ENCODE assay signal across 12 mouse cellular contexts in genomic region chr19:56484630-56485375, GRCm38 (mm10). TPM values are rescaled to one million over a fixed set of nuclear protein-coding genes. Genes with fewer than 3 reads are reported as not detected.
DNase-seq lines count a peak whose midpoint lies in the region; ATAC-seq and TF ChIP-seq lines count a peak whose summit lies in the region.
"Had no signal": no experiment of that assay in that cellular context is flagged by ENCODE, and none has a peak within 500 bp of the region (broad histone marks: within the 10 kb centered on the region; RNA-seq: fewer than 3 reads in every experiment).

No protein-coding gene starts in this region.

- peak; percentile 49 to 51 for DNase-seq in cerebellum, postnatal 10 days
- no peak for DNase-seq in cerebellum, postnatal 36 days
- peak; percentile 71 for DNase-seq in hindbrain, postnatal 0 days (ENCODE audit: low spot score)
- DNase-seq in hindbrain, embryonic 14.5 days (ENCODE audit: low spot score): no peak
- DNase-seq in lung, postnatal 0 days (ENCODE audit: low spot score): no peak
- no peak for DNase-seq in lung, postnatal 36 days
- no peak for DNase-seq in stomach, postnatal 0 days (ENCODE audit: low spot score)
- DNase-seq in embryonic facial prominence, embryonic 10.5 days (ENCODE audit: low spot score): no peak
- DNase-seq: cerebellum, postnatal 14 days had no signal

- no peak for TF ChIP-seq EP300 in lung, postnatal 0 days (IDR thresholded peaks at IDR 0.05)
- TF ChIP-seq EP300 in stomach, postnatal 0 days (optimal IDR thresholded peaks at IDR 0.05): no peak

- H3K36me3 ChIP-seq in hindbrain, postnatal 0 days (ENCODE audit: insufficient read depth, low read length): no peaks in the 10 kb centered on the region
- H3K36me3 ChIP-seq in hindbrain, embryonic 14.5 days (replicated peaks; ENCODE audit: control insufficient read depth, insufficient read depth): no peaks in the 10 kb centered on the region
- H3K36me3 ChIP-seq in lung, postnatal 0 days (ENCODE audit: insufficient read depth, low read length): no peaks in the 10 kb centered on the region
- H3K36me3 ChIP-seq in stomach, postnatal 0 days (ENCODE audit: control insufficient read depth, insufficient read depth, low read length): no peaks in the 10 kb centered on the region
- H3K36me3 ChIP-seq in embryonic facial prominence, embryonic 10.5 days (replicated peaks): no peaks in the 10 kb centered on the region
- H3K36me3 ChIP-seq: limb, embryonic 10.5 days had no signal

- peak overlapping the region; percentile 31; the same call in 1 of the 2 replicates for H3K4me2 ChIP-seq in hindbrain, postnatal 0 days (ENCODE audit: low read depth, low read length)
- H3K4me2 ChIP-seq in hindbrain, embryonic 14.5 days (replicated peaks): no peak overlapping the region
- H3K4me2 ChIP-seq in lung, postnatal 0 days (replicated peaks; ENCODE audit: low read depth, low read length): 0 out of 2 replicates have a peak overlapping the region, but pooled peaks have one; percentile 14
- H3K4me2 ChIP-seq in stomach, postnatal 0 days (replicated peaks; ENCODE audit: low read depth): no peak overlapping the region
- H3K4me2 ChIP-seq: heart, embryonic 11.5 days had no signal

- ATAC-seq in hindbrain, postnatal 0 days: peak; percentile 89
- no peak for ATAC-seq in hindbrain, embryonic 14.5 days (ENCODE audit: low FRiP score)
- ATAC-seq in lung, postnatal 0 days: no peak
- ATAC-seq in stomach, postnatal 0 days (ENCODE audit: low FRiP score, low TSS enrichment): no peak

- H3K27ac ChIP-seq in hindbrain, postnatal 0 days: peak overlapping the region; percentile 43
- H3K27ac ChIP-seq in hindbrain, embryonic 14.5 days: no peak overlapping the region
- no peak overlapping the region for H3K27ac ChIP-seq in lung, postnatal 0 days (ENCODE audit: low read length)
- H3K27ac ChIP-seq in stomach, postnatal 0 days (replicated peaks): 0 out of 2 replicates have a peak overlapping the region, but pooled peaks have one; percentile 49
- H3K27ac ChIP-seq in embryonic facial prominence, embryonic 10.5 days (replicated peaks): no peak overlapping the region
- H3K27ac ChIP-seq: macrophage had no signal

- no peaks in the 10 kb centered on the region for H3K27me3 ChIP-seq in hindbrain, postnatal 0 days (ENCODE audit: insufficient read depth, low read length)
- no peaks in the 10 kb centered on the region for H3K27me3 ChIP-seq in hindbrain, embryonic 14.5 days (ENCODE audit: control insufficient read depth, insufficient read depth, low read length)
- H3K27me3 ChIP-seq in lung, postnatal 0 days (replicated peaks; ENCODE audit: insufficient read depth, low read length): no peaks in the 10 kb centered on the region
- no peaks in the 10 kb centered on the region for H3K27me3 ChIP-seq in stomach, postnatal 0 days (ENCODE audit: control insufficient read depth, insufficient read depth, low read length)
- H3K27me3 ChIP-seq in embryonic facial prominence, embryonic 10.5 days (replicated peaks; ENCODE audit: low read depth, poor library complexity, severe bottlenecking): no peaks in the 10 kb centered on the region

- H3K9me3 ChIP-seq in hindbrain, postnatal 0 days (ENCODE audit: low read length): no peaks in the 10 kb centered on the region
- no peaks in the 10 kb centered on the region for H3K9me3 ChIP-seq in hindbrain, embryonic 14.5 days (ENCODE audit: control insufficient read depth, low read length)
- H3K9me3 ChIP-seq in lung, postnatal 0 days (ENCODE audit: low read length): no peaks in the 10 kb centered on the region
- no peaks in the 10 kb centered on the region for H3K9me3 ChIP-seq in stomach, postnatal 0 days (ENCODE audit: control insufficient read depth, low read length)
- H3K9me3 ChIP-seq in embryonic facial prominence, embryonic 10.5 days: no peaks in the 10 kb centered on the region
- H3K9me3 ChIP-seq: limb, embryonic 10.5 days had no signal

- peaks cover 7% of the 10 kb centered on the region; the same call in 1 of the 2 replicates for H3K4me1 ChIP-seq in hindbrain, postnatal 0 days (ENCODE audit: insufficient read depth, low read length)
- peaks cover 19% of the 10 kb centered on the region for H3K4me1 ChIP-seq in hindbrain, embryonic 14.5 days (replicated peaks; ENCODE audit: control insufficient read depth, insufficient read depth, low read length)
- H3K4me1 ChIP-seq in lung, postnatal 0 days (ENCODE audit: insufficient read depth, low read depth, low read length): peaks cover 13% of the 10 kb centered on the region; the same call in 1 of the 2 replicates
- no peaks in the 10 kb centered on the region for H3K4me1 ChIP-seq in stomach, postnatal 0 days (replicated peaks; ENCODE audit: control insufficient read depth, insufficient read depth)
- H3K4me1 ChIP-seq in embryonic facial prominence, embryonic 10.5 days: peaks cover 21% of the 10 kb centered on the region

- no peak overlapping the region for H3K9ac ChIP-seq in hindbrain, postnatal 0 days (replicated peaks; ENCODE audit: low read length)
- H3K9ac ChIP-seq in hindbrain, embryonic 14.5 days: no peak overlapping the region
- H3K9ac ChIP-seq in lung, postnatal 0 days (replicated peaks; ENCODE audit: low read depth): no peak overlapping the region
- no peak overlapping the region for H3K9ac ChIP-seq in stomach, postnatal 0 days (ENCODE audit: low read length)

- no peak overlapping the region for H3K4me3 ChIP-seq in hindbrain, postnatal 0 days (ENCODE audit: low read length)
- H3K4me3 ChIP-seq in hindbrain, embryonic 14.5 days (replicated peaks; ENCODE audit: low read length): no peak overlapping the region
- no peak overlapping the region for H3K4me3 ChIP-seq in lung, postnatal 0 days (ENCODE audit: low read depth, low read length)
- no peak overlapping the region for H3K4me3 ChIP-seq in stomach, postnatal 0 days (ENCODE audit: low read depth, low read length)
- H3K4me3 ChIP-seq in embryonic facial prominence, embryonic 10.5 days: no peak overlapping the region
- H3K4me3 ChIP-seq: limb, embryonic 10.5 days had no signal

- TF ChIP-seq CTCF in hindbrain, postnatal 0 days (IDR thresholded peaks at IDR 0.05; ENCODE audit: low read depth): no peak
- TF ChIP-seq CTCF in lung, postnatal 0 days (IDR thresholded peaks at IDR 0.05): no peak
- no peak for TF ChIP-seq CTCF in stomach, postnatal 0 days (IDR thresholded peaks at IDR 0.05; ENCODE audit: low read depth)

- WGBS in hindbrain, postnatal 0 days: 29% methylated on average over 13 of the region's 13 CpGs
- WGBS in hindbrain, embryonic 14.5 days: 40% methylated on average over 13 of the region's 13 CpGs
- WGBS in lung, postnatal 0 days: 76% methylated on average over 13 of the region's 13 CpGs
- whole genome bisulfite sequencing in stomach, postnatal 0 days: 79% methylated on average over 13 of the region's 13 CpGs
- WGBS in embryonic facial prominence, embryonic 10.5 days: 74% methylated on average over 13 of the region's 13 CpGs

RNA-seq across cellular contexts. Expression of gene Plekhs1, which starts 23.4 kb away (rescaled TPM):
- total RNA-seq in hindbrain, postnatal 0 days (2014; rRNA removed): not detected in 2 replicates
- polyA plus RNA-seq in hindbrain, postnatal 0 days (2015; fragmentation: Nextera tagmentation; extraction: Ambion mirVana): 0.24 and 0.32 TPM in 2 replicates
- 0.08 and 0.21 TPM in 2 replicates for polyA plus RNA-seq in hindbrain, embryonic 14.5 days (2014; fragmentation: Nextera tagmentation; extraction: Ambion mirVana)
- polyA plus RNA-seq in lung, postnatal 0 days (2015; fragmentation: Nextera tagmentation; extraction: Ambion mirVana): 0.11 and 0.21 TPM in 2 replicates
- 3.4 and 4.7 TPM in 2 replicates for polyA plus RNA-seq in stomach, postnatal 0 days (2015; fragmentation: Nextera tagmentation; extraction: Ambion mirVana)
- 0.21 TPM in 1 of 2 replicates, not detected in the other for polyA plus RNA-seq in embryonic facial prominence, embryonic 10.5 days (2016; fragmentation: Nextera tagmentation; extraction: Ambion mirVana)
- polyA plus RNA-seq: macrophage had no signal

Comparison
In these comparisons a context has a peak if more than half of its experiments do, and no peak if none do; other contexts are left out.
1. DNase-seq: peak in cerebellum, postnatal 10 days (2 of 2) and hindbrain, postnatal 0 days (single experiment); none in cerebellum, postnatal 36 days (0 of 2), hindbrain, embryonic 14.5 days (single experiment), lung, postnatal 0 days (single experiment), lung, postnatal 36 days (single experiment), stomach, postnatal 0 days (single experiment) and embryonic facial prominence, embryonic 10.5 days (single experiment).
2. H3K27ac ChIP-seq: peak in hindbrain, postnatal 0 days (single experiment) and stomach, postnatal 0 days (single experiment); none in hindbrain, embryonic 14.5 days (single experiment), lung, postnatal 0 days (single experiment) and embryonic facial prominence, embryonic 10.5 days (single experiment).
3. H3K4me2 ChIP-seq: peak in hindbrain, postnatal 0 days (single experiment) and lung, postnatal 0 days (single experiment); none in hindbrain, embryonic 14.5 days (single experiment) and stomach, postnatal 0 days (single experiment).